Mouse (Mus musculus): ENCODE results near the gene Slc35c1. TPM values are rescaled to one million over a fixed set of nuclear protein-coding genes. Genes with fewer than 3 reads are reported as not detected.

Slc35c1 gene
- total and polyA plus RNA-seq, 2 experiments from 2014 or later: 12.7 to 16.4 TPM

- no peak for TF ChIP-seq CTCF (IDR thresholded peaks at IDR 0.05; ENCODE audit: low read depth)
- Histone ChIP-seq H3K36me3 (ENCODE audit: insufficient read depth, low read length) (no peaks in the 10 kb centered on the region), H3K4me2 (ENCODE audit: low read depth, low read length) (no peak overlapping the region), H3K9ac (replicated peaks; ENCODE audit: low read length) (no peak overlapping the region), H3K27me3 (ENCODE audit: insufficient read depth, low read length) (no peaks in the 10 kb centered on the region), H3K4me3 (ENCODE audit: low read length) (no peak overlapping the region), H3K4me1 (ENCODE audit: insufficient read depth, low read length) (peaks cover 10% of the 10 kb centered on the region), H3K27ac (no peak overlapping the region), H3K9me3 (ENCODE audit: low read length) (no peaks in the 10 kb centered on the region)
- WGBS: 81% methylated on average over 3 of the region's 3 CpGs
- DNase-seq (ENCODE audit: low spot score): no peak
- ATAC-seq: no peak
These were observed 34.6 kb upstream of the Slc35c1 start for GRCm38 (mm10) chr2:92494956-92495355.

DNA sequence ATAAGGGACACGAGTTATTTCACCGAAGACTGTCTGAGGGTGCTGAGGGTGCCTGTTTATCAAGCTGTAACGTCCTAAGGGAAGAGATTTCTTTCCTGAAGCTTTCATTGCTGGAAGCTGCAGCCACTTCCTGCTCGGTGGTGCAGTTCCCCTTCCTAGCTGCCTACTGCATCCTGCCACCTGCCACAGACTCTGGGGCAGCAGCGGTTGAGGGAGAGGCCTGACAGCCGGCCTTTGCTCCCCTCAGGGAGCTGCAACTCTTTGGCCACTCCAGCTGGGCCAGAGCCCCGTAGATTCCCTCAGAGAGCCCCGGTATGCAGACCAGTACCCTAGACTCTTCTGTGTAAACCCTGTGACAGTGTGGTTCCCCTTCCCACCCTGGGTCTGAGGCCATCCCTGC lies 34.1 kb upstream of the Slc35c1 start:
- no peaks in the 10 kb centered on the region for H3K9me3 ChIP-seq (ENCODE audit: low read length)
- no peaks in the 10 kb centered on the region for H3K27me3 ChIP-seq (ENCODE audit: insufficient read depth, low read length)
- TF ChIP-seq CTCF (IDR thresholded peaks at IDR 0.05; ENCODE audit: low read depth): no peak
- H3K27ac ChIP-seq: peak overlapping the region; percentile 62
- no peaks in the 10 kb centered on the region for H3K36me3 ChIP-seq (ENCODE audit: insufficient read depth, low read length)
- H3K4me1 ChIP-seq (ENCODE audit: insufficient read depth, low read length): peaks cover 6% of the 10 kb centered on the region; the same call in 1 of the 2 replicates
- H3K9ac ChIP-seq (replicated peaks; ENCODE audit: low read length): no peak overlapping the region
- no peak overlapping the region for H3K4me3 ChIP-seq (ENCODE audit: low read length)
- ATAC-seq (no peak), DNase-seq (ENCODE audit: low spot score) (no peak)
- H3K4me2 ChIP-seq (ENCODE audit: low read depth, low read length): no peak overlapping the region
- WGBS: 49% methylated on average over 8 of the region's 8 CpGs

DNA sequence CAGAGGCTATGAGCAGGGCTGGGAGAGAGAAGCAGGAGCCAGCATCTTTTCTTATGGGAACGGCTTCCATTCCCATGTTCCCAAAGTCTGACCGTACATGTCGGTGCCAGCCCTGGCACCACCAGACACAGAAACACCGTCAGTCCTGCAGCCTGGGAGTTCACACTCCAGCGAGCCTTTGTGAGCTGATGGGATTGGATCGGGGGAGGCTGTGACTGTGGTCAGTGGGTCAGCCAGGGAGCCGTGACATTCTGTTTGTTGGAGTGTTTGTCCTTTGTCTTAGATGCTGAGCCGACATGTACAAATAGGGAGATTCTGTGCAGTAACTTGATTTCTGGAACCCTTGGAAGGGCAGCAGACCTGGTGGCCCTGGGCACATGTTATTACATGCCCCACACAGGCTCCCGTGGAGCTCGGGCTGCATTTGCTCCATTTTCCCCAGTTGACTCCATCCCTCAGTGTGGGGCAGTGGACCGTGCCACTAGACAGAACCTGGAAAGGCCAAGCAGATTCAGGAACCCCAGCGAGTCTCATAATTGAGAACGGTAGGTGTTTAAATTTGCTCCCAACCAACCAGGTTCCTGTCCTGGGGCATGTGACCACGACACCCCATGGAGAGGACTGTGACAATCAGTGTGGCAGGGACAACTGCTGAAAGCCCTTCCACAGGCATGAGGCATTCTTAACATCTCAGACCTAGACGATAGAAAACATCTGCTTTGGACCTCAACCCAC lies 33.5 kb upstream of the Slc35c1 start:
- Histone ChIP-seq H3K4me3 (ENCODE audit: low read length) (no peak overlapping the region), H3K9me3 (ENCODE audit: low read length) (no peaks in the 10 kb centered on the region), H3K4me1 (ENCODE audit: insufficient read depth, low read length) (0 out of 2 replicates have a peak, but pooled peaks cover 5% of the 10 kb centered on the region), H3K9ac (replicated peaks; ENCODE audit: low read length) (no peak overlapping the region), H3K4me2 (ENCODE audit: low read depth, low read length) (no peak overlapping the region), H3K27me3 (ENCODE audit: insufficient read depth, low read length) (no peaks in the 10 kb centered on the region), H3K27ac (peak overlapping the region; percentile 62), H3K36me3 (ENCODE audit: insufficient read depth, low read length) (no peaks in the 10 kb centered on the region)
- 34% methylated on average over 15 of the region's 15 CpGs for WGBS
- peak; percentile 42 for ATAC-seq
- TF ChIP-seq CTCF (IDR thresholded peaks at IDR 0.05; ENCODE audit: low read depth): no peak
- peak; percentile 61 for DNase-seq (ENCODE audit: low spot score)

- Histone ChIP-seq H3K36me3 (ENCODE audit: insufficient read depth, low read length) (no peaks in the 10 kb centered on the region), H3K9ac (replicated peaks; ENCODE audit: low read length) (no peak overlapping the region), H3K27me3 (ENCODE audit: insufficient read depth, low read length) (no peaks in the 10 kb centered on the region), H3K27ac (no peak overlapping the region), H3K4me2 (ENCODE audit: low read depth, low read length) (no peak overlapping the region), H3K9me3 (ENCODE audit: low read length) (no peaks in the 10 kb centered on the region), H3K4me1 (ENCODE audit: insufficient read depth, low read length) (0 out of 2 replicates have a peak, but pooled peaks cover 5% of the 10 kb centered on the region), H3K4me3 (ENCODE audit: low read length) (no peak overlapping the region)
- ATAC-seq (no peak), DNase-seq (ENCODE audit: low spot score) (peak; percentile 67)
- 33% methylated on average over 12 of the region's 12 CpGs for WGBS
- TF ChIP-seq CTCF (IDR thresholded peaks at IDR 0.05; ENCODE audit: low read depth): no peak
These were observed 31.7 kb upstream of the Slc35c1 start for GRCm38 (mm10) chr2:92491950-92492501.

DNA sequence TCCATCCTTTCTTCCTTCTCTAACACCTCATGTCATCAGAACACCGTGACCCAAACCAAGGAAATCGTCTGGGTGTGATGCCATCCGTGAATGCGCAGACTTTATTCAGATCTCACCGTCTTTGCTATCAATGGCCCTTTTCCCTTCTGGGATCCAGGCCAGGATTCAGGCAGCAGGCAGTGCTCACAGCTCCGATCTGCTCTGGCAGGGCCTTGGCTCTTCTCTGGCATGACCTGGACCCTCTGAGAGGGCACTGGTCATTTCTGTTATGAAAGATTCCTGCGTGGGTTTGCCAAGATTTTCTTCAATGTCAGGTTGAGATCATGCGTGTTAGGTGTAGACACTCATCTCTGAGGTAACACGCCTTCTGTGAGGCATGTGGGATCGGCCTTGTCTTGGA lies 30.2 kb upstream of the Slc35c1 start:
- H3K9me3 ChIP-seq (ENCODE audit: low read length): no peaks in the 10 kb centered on the region
- H3K4me2 ChIP-seq (ENCODE audit: low read depth, low read length): no peak overlapping the region
- TF ChIP-seq CTCF (IDR thresholded peaks at IDR 0.05; ENCODE audit: low read depth): no peak
- H3K27ac ChIP-seq: no peak overlapping the region
- H3K4me1 ChIP-seq (ENCODE audit: insufficient read depth, low read length): no peaks in the 10 kb centered on the region
- H3K36me3 ChIP-seq (ENCODE audit: insufficient read depth, low read length): no peaks in the 10 kb centered on the region
- WGBS: 52% methylated on average over 10 of the region's 10 CpGs
- no peaks in the 10 kb centered on the region for H3K27me3 ChIP-seq (ENCODE audit: insufficient read depth, low read length)
- H3K4me3 ChIP-seq (ENCODE audit: low read length): no peak overlapping the region
- no peak overlapping the region for H3K9ac ChIP-seq (replicated peaks; ENCODE audit: low read length)
- no peak for DNase-seq (ENCODE audit: low spot score)
- no peak for ATAC-seq

DNA sequence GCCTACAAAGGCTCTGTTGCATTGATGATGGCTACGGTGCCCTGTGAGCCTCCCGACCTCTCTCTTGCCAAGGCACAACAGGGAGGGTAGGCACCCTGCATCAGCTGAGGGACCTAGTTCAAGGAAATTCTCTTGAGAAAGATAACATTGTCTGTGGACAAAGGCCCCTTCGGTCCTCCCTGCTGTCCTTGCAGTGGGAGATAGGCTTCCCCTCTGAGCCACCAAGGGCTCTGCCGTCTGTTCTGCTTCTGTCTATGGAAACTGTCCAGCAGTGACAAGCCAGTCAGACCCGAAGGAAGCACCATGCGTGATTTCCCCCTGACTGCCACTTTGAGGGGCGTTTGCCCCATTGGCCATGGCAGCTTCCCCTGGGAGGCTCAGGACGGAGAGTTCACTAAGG lies 27.5 kb upstream of the Slc35c1 start:
- ATAC-seq: no peak
- no peak overlapping the region for H3K9ac ChIP-seq (replicated peaks; ENCODE audit: low read length)
- H3K9me3 ChIP-seq (ENCODE audit: low read length): no peaks in the 10 kb centered on the region
- H3K4me3 ChIP-seq (ENCODE audit: low read length): no peak overlapping the region
- 74% methylated on average over 8 of the region's 8 CpGs for WGBS
- H3K27ac ChIP-seq: no peak overlapping the region
- no peak for DNase-seq (ENCODE audit: low spot score)
- no peak for TF ChIP-seq CTCF (IDR thresholded peaks at IDR 0.05; ENCODE audit: low read depth)
- H3K4me1 ChIP-seq (ENCODE audit: insufficient read depth, low read length): no peaks in the 10 kb centered on the region
- peaks cover 8% of the 10 kb centered on the region; the same call in 1 of the 2 replicates for H3K27me3 ChIP-seq (ENCODE audit: insufficient read depth, low read length)
- no peaks in the 10 kb centered on the region for H3K36me3 ChIP-seq (ENCODE audit: insufficient read depth, low read length)
- H3K4me2 ChIP-seq (ENCODE audit: low read depth, low read length): no peak overlapping the region

- no peak for ATAC-seq
- no peak for DNase-seq (ENCODE audit: low spot score)
These were observed 26.6 kb upstream of the Slc35c1 start for GRCm38 (mm10) chr2:92486911-92487310.

More at GRCm38 (mm10) chr2:92486911-92487310, 26.6 kb upstream of the Slc35c1 start:
- Histone ChIP-seq H3K27me3 (ENCODE audit: insufficient read depth, low read length) (peaks cover 8% of the 10 kb centered on the region; the same call in 1 of the 2 replicates), H3K9me3 (ENCODE audit: low read length) (no peaks in the 10 kb centered on the region), H3K4me1 (ENCODE audit: insufficient read depth, low read length) (no peaks in the 10 kb centered on the region), H3K9ac (replicated peaks; ENCODE audit: low read length) (no peak overlapping the region), H3K36me3 (ENCODE audit: insufficient read depth, low read length) (no peaks in the 10 kb centered on the region), H3K4me2 (ENCODE audit: low read depth, low read length) (no peak overlapping the region), H3K27ac (no peak overlapping the region), H3K4me3 (ENCODE audit: low read length) (no peak overlapping the region)
- no peak for TF ChIP-seq CTCF (IDR thresholded peaks at IDR 0.05; ENCODE audit: low read depth)
- 56% methylated on average over 2 of the region's 2 CpGs for WGBS
